ENCODE assay signal across 8 mouse cellular contexts in the genomic region with DNA sequence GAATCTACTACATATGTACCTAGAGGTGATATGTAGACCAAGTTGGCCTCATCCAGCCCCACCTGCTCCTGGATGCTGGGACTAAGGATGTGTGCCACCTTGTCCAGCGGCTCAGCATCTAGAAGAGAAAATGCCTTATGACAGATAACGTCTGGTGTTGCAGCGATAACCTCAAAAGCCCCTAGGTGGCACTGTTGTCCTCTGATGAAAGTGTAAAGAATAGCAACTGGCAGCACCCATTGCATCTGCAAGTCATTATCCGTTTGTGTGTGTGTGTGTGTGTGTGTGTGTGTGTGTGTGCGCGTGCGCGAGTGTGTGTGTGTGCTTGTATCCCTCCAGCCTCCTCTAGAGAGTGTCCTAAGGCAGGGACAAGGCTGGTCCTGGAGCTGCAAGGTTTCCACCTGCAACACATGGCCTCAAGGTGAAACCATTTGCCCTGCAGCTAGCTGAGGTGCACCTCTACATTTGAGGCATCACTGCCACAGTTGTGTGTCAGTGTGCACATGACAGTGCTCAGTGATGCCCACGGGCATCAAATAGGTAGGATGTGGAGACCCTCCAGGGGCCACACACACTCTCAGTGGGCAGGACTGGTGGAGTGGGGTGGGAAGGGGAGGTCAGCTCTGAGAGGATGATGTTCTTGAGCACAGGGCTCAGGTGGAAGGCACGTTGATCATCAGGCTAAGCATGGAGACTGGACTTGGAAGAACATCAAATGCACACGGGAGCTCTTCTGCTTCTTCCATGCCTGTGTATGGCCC. TPM values are rescaled to one million over a fixed set of nuclear protein-coding genes. Genes with fewer than 3 reads are reported as not detected.
DNase-seq lines count a peak whose midpoint lies in the region; ATAC-seq lines count a peak whose summit lies in the region.

No protein-coding gene starts in this region.

- peaks cover 14% of the 10 kb centered on the region for H3K36me3 ChIP-seq in hindbrain, embryonic 15.5 days

- no peak overlapping the region for H3K27ac ChIP-seq in hindbrain, embryonic 15.5 days (replicated peaks)

- WGBS in hindbrain, embryonic 15.5 days: 27% methylated on average over 11 of the region's 11 CpGs

- H3K9me3 ChIP-seq in hindbrain, embryonic 15.5 days: no peaks in the 10 kb centered on the region

- no peaks in the 10 kb centered on the region for H3K27me3 ChIP-seq in hindbrain, embryonic 15.5 days

- peak; percentile 79 for DNase-seq in R1 (ENCODE audit: low read depth, low spot score)
- peak; percentile 72 to 83 for DNase-seq in cerebellum, postnatal 25 days
- peak; percentile 61 to 70 for DNase-seq in frontal cortex, postnatal 25 days (ENCODE audit: low spot score in 2 of 2)
- DNase-seq in layer of hippocampus, postnatal 36 days: peak; percentile 64
- DNase-seq in lung, postnatal 25 days (ENCODE audit: low spot score): peak; percentile 80
- peak; percentile 88 for DNase-seq in retina, postnatal 7 days (ENCODE audit: low read depth, low spot score)
- DNase-seq in urinary bladder, postnatal 10 days (ENCODE audit: low spot score): peak; percentile 23

- H3K4me3 ChIP-seq in hindbrain, embryonic 15.5 days: no peak overlapping the region

- no peak overlapping the region for H3K9ac ChIP-seq in hindbrain, embryonic 15.5 days

- 0 out of 2 replicates have a peak, but pooled peaks cover 4% of the 10 kb centered on the region for H3K4me1 ChIP-seq in hindbrain, embryonic 15.5 days (replicated peaks)

- peak; percentile 82 for ATAC-seq in hindbrain, embryonic 15.5 days (ENCODE audit: low FRiP score, low read depth)

- H3K4me2 ChIP-seq in hindbrain, embryonic 15.5 days: no peak overlapping the region

RNA-seq across cellular contexts. Expression of a gene that starts 27.5 kb away (rescaled TPM):
- 23.8 and 27.4 TPM in 2 replicates for polyA plus RNA-seq in hindbrain, embryonic 15.5 days (2015; fragmentation: Nextera tagmentation; extraction: Ambion mirVana)
- total RNA-seq in layer of hippocampus, postnatal 36 days (2021): 10 to 100 TPM; 24.0 to 25.8 TPM

RNA-seq across cellular contexts. Expression of a gene that starts 27.7 kb away (rescaled TPM):
- polyA plus RNA-seq in hindbrain, embryonic 15.5 days (2015; fragmentation: Nextera tagmentation; extraction: Ambion mirVana): 4.7 and 6.2 TPM in 2 replicates
- 1 to 10 TPM; 3.0 to 3.8 TPM for total RNA-seq in layer of hippocampus, postnatal 36 days (2021)

RNA-seq across cellular contexts. Expression of a gene that starts 29.5 kb away (rescaled TPM):
- polyA plus RNA-seq in hindbrain, embryonic 15.5 days (2015; fragmentation: Nextera tagmentation; extraction: Ambion mirVana): 0.77 and 1.4 TPM in 2 replicates
- total RNA-seq in layer of hippocampus, postnatal 36 days (2021): not detected

RNA-seq across cellular contexts. Expression of a gene that starts 41.0 kb away (rescaled TPM):
- polyA plus RNA-seq in hindbrain, embryonic 15.5 days (2015; fragmentation: Nextera tagmentation; extraction: Ambion mirVana): 24.0 and 24.4 TPM in 2 replicates
- 10 to 100 TPM; 53.5 to 54.3 TPM for total RNA-seq in layer of hippocampus, postnatal 36 days (2021)

Comparison
In these comparisons a context has a peak if more than half of its experiments do, and no peak if none do; other contexts are left out.
1. DNase-seq: peak in every context shown above with its lines; median percentile 88 in retina, postnatal 7 days; 80 in lung, postnatal 25 days; 79 in R1; 78 in cerebellum, postnatal 25 days; 66 in frontal cortex, postnatal 25 days; 64 in layer of hippocampus, postnatal 36 days; 23 in urinary bladder, postnatal 10 days.